Mouse (Mus musculus): ENCODE measurements around the gene Gss.
A peak's percentile ranks its signal among the peaks of the same experiment; 100 is the strongest.
"Not testable (repeated sequence)": the region's sequence is repeated elsewhere in the genome, so short reads cannot be mapped to it uniquely, and the experiment has no call there.

Gss gene

DNA sequence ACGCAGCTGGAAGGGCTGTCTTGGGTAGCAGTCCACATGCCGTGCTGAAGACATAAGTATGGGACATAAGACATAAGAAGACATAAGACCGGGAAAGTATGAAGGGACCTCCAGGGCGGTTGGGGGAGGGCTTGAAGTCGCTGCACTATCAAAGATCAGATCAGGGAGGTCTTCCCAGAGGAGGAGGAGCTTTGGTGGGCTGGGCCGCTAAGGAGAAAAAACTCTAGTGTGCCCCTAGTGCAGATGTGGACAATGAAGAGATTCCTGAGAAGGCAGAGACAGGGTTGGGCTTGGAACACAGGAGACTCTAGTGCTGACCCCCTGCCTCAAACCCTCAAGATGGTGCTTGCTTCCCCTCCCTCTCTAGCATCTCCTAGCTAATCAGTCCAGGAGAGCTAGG lies 24.4 kb upstream of the Gss start:
- no peak for ATAC-seq (ENCODE audit: low TSS enrichment)

- no peak for ATAC-seq (ENCODE audit: low TSS enrichment)
Observed at GRCm38 (mm10) chr2:155613953-155614352, 21.3 kb upstream of the Gss start.

GRCm38 (mm10) chr2:155613326-155613755 lies 20.7 kb upstream of the Gss start:
- peak; percentile 89 for ATAC-seq (ENCODE audit: low TSS enrichment)

DNA sequence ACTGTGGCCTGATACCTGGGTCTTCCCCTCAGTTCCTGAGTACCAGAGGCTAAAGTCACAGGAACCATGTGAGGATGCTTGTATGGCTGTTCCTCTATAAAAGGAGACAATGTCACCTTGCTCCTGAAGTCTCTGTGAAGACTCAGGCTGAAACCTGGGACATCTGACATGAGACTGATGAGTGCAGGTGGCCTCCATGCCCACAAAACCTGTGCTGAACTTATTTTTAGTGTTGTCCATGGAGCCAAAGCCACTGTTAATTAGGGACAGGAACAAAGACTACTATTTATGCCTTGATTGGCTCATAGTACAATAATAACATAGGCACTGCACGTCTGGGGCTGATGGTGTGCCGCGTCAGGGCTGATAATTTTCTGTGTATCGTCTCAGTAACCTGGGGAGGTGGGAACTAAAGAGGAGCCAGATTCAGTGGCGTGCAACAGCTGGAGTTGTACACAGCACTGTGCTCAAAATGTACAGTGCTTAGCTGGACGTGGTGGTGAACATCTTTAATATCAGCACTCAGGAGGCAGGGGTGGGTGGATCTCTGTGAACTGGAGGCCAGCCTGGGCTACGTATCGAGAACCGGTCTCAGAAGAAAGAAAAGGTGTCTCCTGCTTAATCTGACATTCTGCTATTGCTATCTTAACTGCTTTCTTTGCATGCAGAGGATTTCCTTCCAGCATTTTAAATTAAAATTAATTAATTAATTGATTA lies 19.4 kb upstream of the Gss start:
- no peak for ATAC-seq (ENCODE audit: low TSS enrichment)

DNA sequence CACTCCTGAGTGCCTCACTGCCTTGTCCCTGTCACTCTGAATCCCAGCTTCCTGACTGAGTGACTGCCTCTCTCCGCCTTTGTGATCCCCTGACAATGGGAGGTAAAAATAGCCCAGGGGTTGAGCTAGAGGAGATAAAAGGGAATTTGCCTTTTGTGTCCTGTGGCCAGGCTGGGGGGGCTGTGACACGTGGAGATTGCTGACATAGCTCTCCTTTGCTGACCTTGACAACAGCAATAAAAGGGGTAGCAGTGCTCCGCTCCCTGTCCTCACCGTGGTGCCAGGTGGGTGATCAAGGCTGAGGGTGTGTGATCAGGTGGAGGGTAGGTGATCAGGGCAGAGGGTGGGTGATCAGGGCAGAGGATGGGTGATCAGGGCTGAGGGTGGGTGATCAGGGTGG lies 18.4 kb upstream of the Gss start, which contains the start of gene Myh7b:
Gene Myh7b (plus strand): TSS at position 235 of the 400 bp plus-strand sequence.
- no peak for ATAC-seq (ENCODE audit: low TSS enrichment)

GRCm38 (mm10) chr2:155606360-155606759 lies 13.8 kb upstream of the Gss start:
- ATAC-seq (ENCODE audit: low TSS enrichment), result peak; percentile 62

DNA sequence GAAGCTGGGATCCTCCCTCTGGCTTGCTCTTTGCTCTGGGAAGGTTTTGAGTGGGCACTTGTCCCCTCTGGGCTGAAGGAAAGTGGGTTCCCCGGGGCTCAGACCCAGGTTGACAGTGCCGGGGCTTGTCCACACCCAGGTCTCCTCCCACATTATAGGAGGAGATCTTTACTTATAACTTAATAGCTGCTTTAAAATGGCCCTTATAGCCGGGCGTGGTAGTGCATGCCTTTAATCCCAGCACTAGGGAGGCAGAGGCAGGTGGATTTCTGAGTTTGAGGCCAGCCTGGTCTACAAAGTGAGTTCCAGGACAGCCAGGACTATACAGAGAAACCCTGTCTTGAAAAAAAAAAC lies 12.6 kb upstream of the Gss start:
- not testable (repeated sequence) for ATAC-seq (ENCODE audit: low TSS enrichment)

- no peak for ATAC-seq (ENCODE audit: low TSS enrichment)
Observed at GRCm38 (mm10) chr2:155604560-155605235, 12.1 kb upstream of the Gss start.

DNA sequence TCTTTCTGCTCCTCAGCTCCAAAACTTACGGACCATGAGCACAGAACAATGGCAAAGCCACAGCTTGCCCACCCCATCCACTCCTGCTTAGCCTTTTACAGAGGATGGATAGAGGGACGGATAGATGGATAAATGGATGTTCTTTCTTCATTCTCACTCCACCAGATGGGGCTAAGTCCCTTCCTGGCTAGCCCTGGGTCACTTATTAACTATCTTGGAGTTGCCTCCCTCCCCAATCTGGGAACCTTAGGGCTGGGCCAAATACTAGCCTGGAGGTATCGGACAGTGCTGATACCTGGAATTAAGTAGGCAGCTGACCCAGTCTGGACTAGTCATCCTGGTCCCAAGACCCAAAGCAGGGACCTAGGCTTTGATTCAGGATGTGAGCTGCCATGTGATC lies 11.1 kb upstream of the Gss start:
- no peak for ATAC-seq (ENCODE audit: low TSS enrichment)

DNA sequence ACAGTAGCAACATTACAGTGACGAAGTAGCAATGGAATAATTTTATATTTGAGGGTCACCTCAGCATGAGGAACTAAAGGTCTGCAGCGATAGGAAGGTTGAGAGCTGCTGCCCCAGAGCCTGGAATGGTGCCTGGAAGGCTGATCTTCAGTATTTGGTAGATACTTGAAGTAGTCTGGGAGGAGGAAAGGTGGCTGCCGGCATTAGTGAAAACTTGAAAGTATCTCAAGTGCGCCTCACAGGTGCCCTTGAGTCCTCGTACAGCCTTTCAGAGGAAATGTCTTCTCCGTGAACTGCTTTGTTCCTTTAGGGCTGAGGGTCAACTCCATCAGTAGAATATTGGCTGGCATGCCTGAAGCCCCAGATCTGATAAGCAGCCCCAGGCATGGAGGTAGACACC lies 2.9 kb upstream of the Gss start:
- no peak for ATAC-seq (ENCODE audit: low TSS enrichment)

DNA sequence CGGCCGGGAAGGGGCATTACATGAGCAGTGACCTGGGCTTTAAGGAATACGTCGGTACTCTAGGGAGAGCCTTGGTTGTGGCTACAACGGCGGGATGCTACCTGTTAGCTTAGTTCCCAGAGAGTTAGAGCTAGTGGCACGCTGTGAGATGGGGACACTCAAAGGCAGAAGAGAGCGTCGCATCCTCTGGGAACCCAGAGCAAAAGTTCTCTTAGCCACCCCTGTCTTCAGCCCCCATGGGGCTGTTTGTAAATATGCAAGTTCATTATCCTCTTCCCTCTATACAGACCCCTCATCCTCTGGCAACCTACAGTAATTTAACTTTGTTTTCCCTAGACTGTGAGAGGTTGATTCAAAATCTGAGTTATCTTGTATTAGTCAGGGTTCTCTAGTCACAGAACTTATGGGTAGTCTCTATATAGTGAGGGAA lies 259 bp upstream of the Gss start:
- no peak for ATAC-seq (ENCODE audit: low TSS enrichment)

GRCm38 (mm10) chr2:155591676-155592075 lies 934 bp downstream of the Gss start:
- ATAC-seq (ENCODE audit: low TSS enrichment), result no peak

- no peak for ATAC-seq (ENCODE audit: low TSS enrichment)
Observed at GRCm38 (mm10) chr2:155590876-155591275, 1.7 kb downstream of the Gss start.

DNA sequence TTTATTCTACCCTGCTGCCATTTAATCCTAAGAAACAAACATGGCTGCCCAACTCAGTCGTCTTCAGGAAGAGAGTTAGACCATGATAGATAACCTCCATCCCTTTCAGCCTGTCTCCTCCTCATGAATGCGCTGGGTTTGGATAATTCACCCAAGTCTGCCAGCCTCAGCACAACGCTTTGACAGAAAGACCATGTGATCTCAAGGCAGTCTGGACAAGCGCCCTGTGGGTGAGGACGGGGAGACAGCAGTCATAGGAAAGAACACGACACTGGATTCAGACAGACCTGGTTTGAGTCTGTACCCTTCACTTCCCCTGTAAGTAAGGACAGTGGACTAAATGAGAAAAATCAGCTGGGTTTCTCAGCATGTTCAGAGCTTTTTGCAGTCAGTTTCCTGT lies 3.1 kb downstream of the Gss start:
- ATAC-seq (ENCODE audit: low TSS enrichment), result no peak

- ATAC-seq (ENCODE audit: low TSS enrichment), result no peak
Observed at GRCm38 (mm10) chr2:155588136-155588535, 4.5 kb downstream of the Gss start.

- ATAC-seq (ENCODE audit: low TSS enrichment), result no peak
Observed at GRCm38 (mm10) chr2:155585486-155585885, 7.1 kb downstream of the Gss start.

DNA sequence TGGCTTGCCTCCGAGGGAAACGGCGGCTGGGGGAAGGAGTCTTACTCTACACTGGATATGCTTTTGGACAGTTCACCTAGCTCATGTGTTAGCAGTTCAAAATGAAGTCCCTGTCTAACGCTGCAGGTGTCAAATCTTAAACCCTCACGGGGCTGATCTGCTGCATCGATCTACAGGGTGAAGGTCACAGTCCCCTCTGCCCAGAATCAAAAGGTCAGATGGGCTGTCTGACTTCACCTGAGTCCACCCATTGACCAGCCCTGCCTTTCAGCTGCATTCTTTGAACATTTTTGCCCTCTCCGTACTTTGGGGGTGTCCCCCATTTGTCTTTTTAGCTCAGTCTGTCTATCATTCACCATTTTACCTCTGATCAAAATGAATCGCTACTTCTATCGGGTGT lies 7.5 kb downstream of the Gss start:
- no peak for ATAC-seq (ENCODE audit: low TSS enrichment)

DNA sequence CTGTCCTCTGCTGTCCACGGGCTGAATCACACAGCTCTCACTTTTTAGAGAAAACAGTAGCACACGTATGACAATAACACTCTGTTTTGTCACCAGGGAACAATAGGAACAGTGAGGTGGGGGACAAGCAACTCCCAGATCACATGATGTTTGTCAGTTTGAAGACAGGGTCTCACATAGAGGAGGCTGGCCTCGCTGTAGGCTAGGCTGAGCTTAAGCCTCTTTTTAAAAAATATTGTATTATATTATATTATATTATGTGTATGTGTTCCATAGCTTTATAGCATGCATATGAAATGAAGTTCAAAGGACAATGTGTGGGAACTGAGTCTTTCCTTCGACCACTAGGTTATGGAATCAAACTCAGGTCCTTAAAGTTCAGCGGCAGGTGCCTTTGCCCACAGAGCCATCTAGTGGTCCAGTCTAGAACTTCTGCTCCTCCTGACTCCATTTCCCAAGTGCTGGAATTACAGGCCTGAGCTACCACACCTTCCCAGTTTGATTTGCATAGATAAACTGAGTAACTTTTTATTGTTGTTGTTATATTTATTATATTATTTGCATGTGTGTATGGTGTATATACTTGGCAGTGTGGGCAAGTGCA lies 8.6 kb downstream of the Gss start:
- no peak for ATAC-seq (ENCODE audit: low TSS enrichment)

- no peak for ATAC-seq (ENCODE audit: low TSS enrichment)
Observed at GRCm38 (mm10) chr2:155582996-155583395, 9.6 kb downstream of the Gss start.

- no peak for ATAC-seq (ENCODE audit: low TSS enrichment)
Observed at GRCm38 (mm10) chr2:155582384-155582995, 10.1 kb downstream of the Gss start.

DNA sequence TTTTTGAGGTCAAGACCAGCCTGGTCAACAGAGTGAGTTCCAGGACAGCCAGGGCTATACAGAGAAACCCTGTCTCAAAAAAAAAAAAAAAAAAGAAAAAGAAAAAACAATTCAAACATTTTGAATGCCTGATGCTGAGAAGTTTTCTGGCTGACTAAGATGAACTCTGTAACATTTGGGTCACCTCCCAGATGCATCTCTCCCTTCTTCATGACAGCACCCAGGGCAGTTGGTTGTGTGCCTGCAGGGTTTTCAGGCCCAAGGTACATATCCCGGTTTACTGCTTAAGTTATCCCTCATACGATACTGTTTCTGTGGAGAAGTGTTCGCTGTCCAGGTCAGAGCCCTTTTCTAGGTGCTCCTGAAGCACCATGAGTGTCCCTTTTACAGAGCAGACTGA lies 12.3 kb downstream of the Gss start:
- no peak for ATAC-seq (ENCODE audit: low TSS enrichment)

GRCm38 (mm10) chr2:155576656-155577055 lies 16.0 kb downstream of the Gss start:
- no peak for ATAC-seq (ENCODE audit: low TSS enrichment)

DNA sequence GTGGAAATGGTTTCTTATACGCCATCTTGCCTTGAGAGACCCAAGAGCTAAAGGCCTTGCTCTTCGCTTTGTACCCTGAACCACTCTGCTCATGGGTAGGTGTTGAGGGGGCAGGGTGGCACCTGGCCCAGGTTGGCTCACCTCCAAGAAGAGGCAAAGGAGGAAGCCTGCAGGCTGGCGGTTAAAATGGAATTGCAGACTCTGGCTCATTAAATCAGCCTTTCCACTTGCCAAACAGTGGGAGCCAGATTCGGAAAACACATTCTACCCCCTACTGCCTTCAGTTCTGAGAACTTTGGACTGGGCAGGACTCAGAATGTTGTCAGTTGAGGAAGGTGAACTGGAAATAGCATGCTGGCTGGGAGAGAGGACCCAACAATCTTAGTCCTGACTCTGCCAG lies 17.9 kb downstream of the Gss start:
- peak; percentile 41; the same call in 1 of the 2 replicates for ATAC-seq (ENCODE audit: low TSS enrichment)

Measured in frontal cortex, adult (tissue).